Mouse (Mus musculus) thymus, postnatal 36 days (tissue): Measurements from ENCODE around the gene Prdm1.

ENCODE experiments used
- DNase-seq, 2 experiments: peaks; one replicate each; pipeline ENCODE4 v3.0.0; 2022; ENCODE audit warnings: mixed read lengths in 2 of 2

Prdm1 gene

GRCm38 (mm10) chr10:44528291-44529082 lies at the start of gene Prdm1:
Gene Prdm1, minus strand, starts transcription at chr10:44528501.
- DNase-seq, result peak in 1 of 2 experiments; percentile 10

GRCm38 (mm10) chr10:44565971-44566370 lies 37.7 kb upstream of the Prdm1 start:
- no peak for DNase-seq

GRCm38 (mm10) chr10:44565109-44565508 lies 36.8 kb upstream of the Prdm1 start:
- DNase-seq, result no peak

- no peak for DNase-seq
Measured at GRCm38 (mm10) chr10:44556845-44557244, 28.5 kb upstream of the Prdm1 start.

- DNase-seq, result no peak
Measured at GRCm38 (mm10) chr10:44555317-44555716, 27.0 kb upstream of the Prdm1 start.

GRCm38 (mm10) chr10:44553648-44554047 lies 25.3 kb upstream of the Prdm1 start:
- DNase-seq, result no peak

- DNase-seq, result no peak
Measured at GRCm38 (mm10) chr10:44539033-44539578, 10.8 kb upstream of the Prdm1 start.

- DNase-seq, result no peak
Measured at GRCm38 (mm10) chr10:44538137-44538536, 9.8 kb upstream of the Prdm1 start.

- DNase-seq, result no peak
Measured at GRCm38 (mm10) chr10:44530067-44530360, 1.7 kb upstream of the Prdm1 start.

GRCm38 (mm10) chr10:44529218-44530066 lies 1.1 kb upstream of the Prdm1 start:
- peak; percentile 85 to 91 for DNase-seq

GRCm38 (mm10) chr10:44527651-44528050 lies 650 bp downstream of the Prdm1 start:
- no peak for DNase-seq

- DNase-seq, result peak in 1 of 2 experiments; percentile 13
Measured at GRCm38 (mm10) chr10:44526751-44527591, 1.3 kb downstream of the Prdm1 start.

GRCm38 (mm10) chr10:44520189-44520588 lies 8.1 kb downstream of the Prdm1 start:
- DNase-seq, result no peak

- no peak for DNase-seq
Measured at GRCm38 (mm10) chr10:44518631-44519030, 9.7 kb downstream of the Prdm1 start.

- no peak for DNase-seq
Measured at GRCm38 (mm10) chr10:44513108-44513507, 15.2 kb downstream of the Prdm1 start.

GRCm38 (mm10) chr10:44511029-44511428 lies 17.3 kb downstream of the Prdm1 start:
- no peak for DNase-seq

GRCm38 (mm10) chr10:44508649-44509048 lies 19.7 kb downstream of the Prdm1 start:
- no peak for DNase-seq

GRCm38 (mm10) chr10:44507984-44508383 lies 20.3 kb downstream of the Prdm1 start:
- DNase-seq, result no peak

- no peak for DNase-seq
Measured at GRCm38 (mm10) chr10:44502891-44503290, 25.4 kb downstream of the Prdm1 start.

- DNase-seq, result no peak
Measured at GRCm38 (mm10) chr10:44499897-44500519, 28.3 kb downstream of the Prdm1 start.

GRCm38 (mm10) chr10:44493818-44494492 lies 34.3 kb downstream of the Prdm1 start:
- no peak for DNase-seq
